9 mouse cellular contexts compared by ENCODE assay signal in the genomic region with DNA sequence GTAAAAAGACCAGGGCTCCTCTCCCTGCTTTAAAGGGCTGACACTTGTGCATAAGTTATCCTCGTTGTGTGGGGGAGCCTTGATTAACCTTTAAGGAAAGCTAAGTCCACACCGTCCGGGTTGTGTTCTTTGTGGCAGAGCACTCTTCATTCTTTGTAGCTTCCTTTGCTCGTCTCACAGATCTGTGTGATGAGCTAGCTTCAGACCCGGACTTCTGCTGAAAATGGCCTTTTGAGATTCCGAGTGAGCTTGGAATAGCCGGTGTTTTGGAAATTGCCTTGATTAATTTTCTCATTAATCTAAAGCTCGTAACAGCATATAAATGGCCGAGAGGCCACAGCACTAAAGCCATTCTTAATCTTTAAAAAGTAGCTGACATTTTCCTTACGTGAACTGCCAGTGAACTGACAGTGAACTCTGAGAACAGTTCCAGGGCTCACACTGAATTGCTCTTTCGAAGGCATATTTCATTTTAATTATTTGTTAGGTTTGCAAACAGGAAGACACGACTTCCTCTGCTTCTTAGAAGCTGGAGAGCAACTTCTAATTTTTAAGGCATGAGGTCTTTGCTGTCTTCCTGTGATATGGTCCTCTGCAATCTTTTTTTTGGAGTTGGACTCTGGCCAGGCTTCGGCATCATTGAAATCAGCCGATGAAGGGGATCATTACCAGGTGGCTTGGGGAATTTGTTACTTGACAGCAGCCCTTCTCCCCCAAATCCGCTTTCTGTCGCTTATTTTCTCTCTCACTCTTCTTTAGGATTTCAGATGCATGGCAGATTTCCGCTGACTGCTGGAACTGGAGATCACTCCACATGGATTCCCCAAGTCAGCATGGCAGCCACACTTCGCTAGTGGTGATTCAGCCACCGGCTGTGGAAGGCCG. TPM values are rescaled to one million over a fixed set of nuclear protein-coding genes. Genes with fewer than 3 reads are reported as not detected.
DNase-seq lines count a peak whose midpoint lies in the region; ATAC-seq and TF ChIP-seq lines count a peak whose summit lies in the region.
"Had no signal": no experiment of that assay in that cellular context is flagged by ENCODE, and none has a peak within 500 bp of the region (broad histone marks: within the 10 kb centered on the region; RNA-seq: fewer than 3 reads in every experiment).

No protein-coding gene starts in this region.

- 63% methylated on average over 20 of the region's 20 CpGs for WGBS in liver, adult 2 months
- WGBS in heart, embryonic 11.5 days (ENCODE audit: insufficient replicate concordance), result 64% methylated on average over 20 of the region's 20 CpGs
- 9% methylated on average over 20 of the region's 20 CpGs for whole genome bisulfite sequencing in kidney, embryonic 15.5 days
- WGBS in midbrain, embryonic 14.5 days, result 34% methylated on average over 20 of the region's 20 CpGs

- ATAC-seq in heart, embryonic 11.5 days (replicated peaks; ENCODE audit: insufficient number of reproducible peaks, low FRiP score, low TSS enrichment), result no peak
- no peak for ATAC-seq in kidney, embryonic 15.5 days (replicated peaks; ENCODE audit: low FRiP score)
- ATAC-seq in midbrain, embryonic 14.5 days (ENCODE audit: low FRiP score, low TSS enrichment), result no peak
- ATAC-seq: Patski had no signal

- H3K27me3 ChIP-seq in liver, adult 2 months (ENCODE audit: control insufficient read depth, insufficient read depth, low read length), result no peaks in the 10 kb centered on the region
- H3K27me3 ChIP-seq in heart, embryonic 11.5 days (ENCODE audit: control insufficient read depth, insufficient read depth, low read length), result peaks cover 4% of the 10 kb centered on the region; the same call in 1 of the 2 replicates
- H3K27me3 ChIP-seq in kidney, embryonic 15.5 days, result no peaks in the 10 kb centered on the region
- H3K27me3 ChIP-seq in midbrain, embryonic 14.5 days (ENCODE audit: control insufficient read depth, insufficient read depth, low read length), result peaks cover 15% of the 10 kb centered on the region; the same call in 1 of the 2 replicates
- H3K27me3 ChIP-seq: Patski had no signal

- 0 out of 2 replicates have a peak, but pooled peaks cover 4% of the 10 kb centered on the region for H3K79me2 ChIP-seq in liver, adult 2 months (ENCODE audit: control insufficient read depth, insufficient read depth, low read length)

- peak; percentile 19 for DNase-seq in liver, adult 2 months (ENCODE audit: extremely low read depth, low read depth, low spot score)
- no peak for DNase-seq in liver
- DNase-seq in midbrain, embryonic 14.5 days, result peak; percentile 37
- no peak for DNase-seq in thymus, postnatal 4 days
- DNase-seq in cerebellum, adult 9-10 months, result no peak
- no peak for DNase-seq in left cerebral cortex, adult 8-10 months (ENCODE audit: low spot score in 2 of 2)

- TF ChIP-seq POLR2A in liver, adult 2 months (IDR thresholded peaks at IDR 0.05; ENCODE audit: extremely low read depth, insufficient read depth, low read length), result no peak

- peak overlapping the region; percentile 95 for H3K4me2 ChIP-seq in heart, embryonic 11.5 days
- H3K4me2 ChIP-seq in kidney, embryonic 15.5 days, result peak overlapping the region; percentile 60
- peak overlapping the region; percentile 82 for H3K4me2 ChIP-seq in midbrain, embryonic 14.5 days (ENCODE audit: low read length)

- peak overlapping the region; percentile 18 for H3K4me3 ChIP-seq in liver, adult 2 months (ENCODE audit: insufficient read depth, low read depth, low read length)
- peak overlapping the region; percentile 81; the same call in 1 of the 2 replicates for H3K4me3 ChIP-seq in heart, embryonic 11.5 days (ENCODE audit: low read depth, low read length)
- peak overlapping the region; percentile 94 for H3K4me3 ChIP-seq in kidney, embryonic 15.5 days (replicated peaks)
- H3K4me3 ChIP-seq in midbrain, embryonic 14.5 days (replicated peaks; ENCODE audit: low read depth, low read length), result peak overlapping the region; percentile 88

- H3K36me3 ChIP-seq in liver, adult 2 months (ENCODE audit: control insufficient read depth, insufficient read depth, low read length), result peaks cover 3% of the 10 kb centered on the region; the same call in 1 of the 2 replicates
- no peaks in the 10 kb centered on the region for H3K36me3 ChIP-seq in heart, embryonic 11.5 days (ENCODE audit: control insufficient read depth, insufficient read depth, low read length)
- H3K36me3 ChIP-seq in kidney, embryonic 15.5 days, result peaks cover 38% of the 10 kb centered on the region
- H3K36me3 ChIP-seq in midbrain, embryonic 14.5 days (ENCODE audit: control insufficient read depth, insufficient read depth, low read length), result 0 out of 2 replicates have a peak, but pooled peaks cover 13% of the 10 kb centered on the region

- no peaks in the 10 kb centered on the region for H3K9me3 ChIP-seq in heart, embryonic 11.5 days (replicated peaks; ENCODE audit: control insufficient read depth, low read length)
- H3K9me3 ChIP-seq in kidney, embryonic 15.5 days (replicated peaks), result no peaks in the 10 kb centered on the region
- H3K9me3 ChIP-seq in midbrain, embryonic 14.5 days (ENCODE audit: control insufficient read depth, low read length), result no peaks in the 10 kb centered on the region

- H3K9ac ChIP-seq in liver, adult 2 months (ENCODE audit: low read depth, low read length), result peak overlapping the region; percentile 42
- H3K9ac ChIP-seq in heart, embryonic 11.5 days (ENCODE audit: low read depth, low read length), result no peak overlapping the region
- peak overlapping the region; percentile 95 for H3K9ac ChIP-seq in kidney, embryonic 15.5 days
- H3K9ac ChIP-seq in midbrain, embryonic 14.5 days (replicated peaks; ENCODE audit: low read length), result peak overlapping the region; percentile 23; the same call in 1 of the 2 replicates

- peaks cover 2% of the 10 kb centered on the region; the same call in 1 of the 2 replicates for H3K4me1 ChIP-seq in liver, adult 2 months (ENCODE audit: control insufficient read depth, insufficient read depth, low read length)
- peaks cover 3% of the 10 kb centered on the region; the same call in 1 of the 2 replicates for H3K4me1 ChIP-seq in heart, embryonic 11.5 days (ENCODE audit: control insufficient read depth, insufficient read depth, low read length)
- H3K4me1 ChIP-seq in kidney, embryonic 15.5 days, result peaks cover 49% of the 10 kb centered on the region
- H3K4me1 ChIP-seq in midbrain, embryonic 14.5 days (ENCODE audit: control insufficient read depth, insufficient read depth, low read length), result peaks cover 13% of the 10 kb centered on the region

- peak overlapping the region; percentile 49 for H3K27ac ChIP-seq in liver, adult 2 months (replicated peaks; ENCODE audit: insufficient read depth, low read depth, low read length)
- no peak overlapping the region for H3K27ac ChIP-seq in heart, embryonic 11.5 days (ENCODE audit: low read depth, low read length)
- peak overlapping the region; percentile 97 for H3K27ac ChIP-seq in kidney, embryonic 15.5 days
- 0 out of 2 replicates have a peak overlapping the region, but pooled peaks have one; percentile 8 for H3K27ac ChIP-seq in midbrain, embryonic 14.5 days (replicated peaks; ENCODE audit: low read depth, low read length)

- TF ChIP-seq CTCF in liver, adult 2 months (IDR thresholded peaks at IDR 0.05; ENCODE audit: low read depth, low read length), result no peak

RNA-seq across cellular contexts. Expression of gene Spry1, which starts 2.3 kb away (rescaled TPM):
- 2.8 and 4.2 TPM in 2 replicates for total RNA-seq in liver, adult 2 months (2014; rRNA removed)
- polyA plus RNA-seq in liver, adult 2 months (2012; rRNA removed), result 5.5 and 5.9 TPM in 2 replicates
- polyA plus RNA-seq in heart, embryonic 11.5 days (2014; fragmentation: Nextera tagmentation; extraction: Ambion mirVana), result 4.8 and 6.3 TPM in 2 replicates
- 36.2 and 38.7 TPM in 2 replicates for polyA plus RNA-seq in kidney, embryonic 15.5 days (2015; fragmentation: Nextera tagmentation; extraction: Ambion mirVana)
- polyA plus RNA-seq in midbrain, embryonic 14.5 days (2014; fragmentation: Nextera tagmentation; extraction: Ambion mirVana), result 7.1 and 7.2 TPM in 2 replicates
- 10 to 100 TPM in 1 of 4 experiments, 1 to 10 TPM in 3; 7.8 to 10.6 (median 8.8) TPM for total RNA-seq in left cerebral cortex, adult 8-10 months (2022)

Comparison
In these comparisons a context has a peak if more than half of its experiments do, and no peak if none do; other contexts are left out.
1. DNase-seq: peak in liver, adult 2 months (single experiment) and midbrain, embryonic 14.5 days (single experiment); none in liver (single experiment), thymus, postnatal 4 days (single experiment), cerebellum, adult 9-10 months (single experiment) and left cerebral cortex, adult 8-10 months (0 of 2).
2. H3K4me3 ChIP-seq: peak in every context shown above with its lines; median percentile 94 in kidney, embryonic 15.5 days; 88 in midbrain, embryonic 14.5 days; 81 in heart, embryonic 11.5 days; 18 in liver, adult 2 months.
3. Peak in every context shown above with its lines, with median percentiles within 50 percentile points of each other: H3K4me2 ChIP-seq.